Mouse (Mus musculus) CD4-positive naive resting alpha-beta T cell, adult 76 days (primary cell): ENCODE measurements around the gene Fam90a1b. TPM values are rescaled to one million over a fixed set of nuclear protein-coding genes. Genes with fewer than 3 reads are reported as not detected.

Experiments
- total RNA-seq: library from RNA; stranded (reverse); gene quantifications from one replicate; pipeline ENCODE4 v1.2.4, GENCODE M21; 2023

The Fam90a1b gene
- total RNA-seq: not detected

DNA sequence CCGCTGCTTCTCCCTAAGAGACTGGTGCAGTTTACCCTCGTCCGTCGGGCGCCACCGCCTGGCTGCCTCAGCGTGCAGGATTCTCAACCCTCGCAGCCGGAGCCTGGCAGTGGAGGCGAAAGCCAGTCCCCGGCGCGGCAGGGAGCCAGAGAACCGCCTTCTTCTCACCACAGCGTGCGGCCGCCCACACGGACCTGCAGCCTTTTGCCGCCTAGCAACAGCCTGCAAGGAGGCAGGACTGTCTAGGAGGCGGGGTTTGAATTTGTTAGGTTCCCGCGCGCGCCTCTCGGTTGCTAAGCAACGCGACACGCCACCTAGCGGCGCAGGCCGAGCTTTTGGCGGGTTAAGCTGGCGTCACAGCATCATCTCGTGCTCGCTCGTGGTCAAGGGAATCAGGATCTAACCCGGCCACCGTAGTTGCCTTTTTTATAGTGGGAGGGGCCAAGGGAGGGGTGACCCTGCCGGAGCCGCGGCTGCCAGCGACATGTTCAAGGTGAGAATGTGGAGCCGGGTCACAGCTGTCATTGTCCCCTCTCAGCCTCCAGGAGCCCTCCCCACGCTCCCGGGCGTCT, at the start of gene Fam90a1b, which contains the start of gene Apoo:
TSS of gene Fam90a1b (minus strand) at position 108 of the 572 bp plus-strand sequence.
TSS of gene Apoo (plus strand) at position 448 of the 572 bp plus-strand sequence.

Other genes starting within 250 kb of the Fam90a1b start
- gene Zfx, start 243.1 kb downstream of the Fam90a1b start, total RNA-seq: 58.3 TPM
- gene Eif2s3x, start 153.9 kb downstream of the Fam90a1b start, total RNA-seq: 108 TPM
- gene Klhl15, start 132.2 kb downstream of the Fam90a1b start, total RNA-seq: 20.6 TPM
- gene Apoo, start 340 bp upstream of the Fam90a1b start, total RNA-seq: 6.7 TPM
- 7.0 TPM for gene Maged1, start 175.4 kb upstream of the Fam90a1b start, total RNA-seq